Mouse (Mus musculus) kidney, postnatal 4 days (tissue): ENCODE measurements at regions not wholly inside any gene's neighbourhood (a gene's known extent, or its start where the extent isn't known, plus 50 kb on each side); places are given as distances from the start of the nearest gene placed in this dataset.
A peak's percentile ranks its signal among the peaks of the same experiment; 100 is the strongest.

Experiments
- DNase-seq, 2 experiments: peaks; one replicate each; pipeline ENCODE4 v3.0.0; 2021; ENCODE audit warnings: mixed read lengths in 2 of 2

DNA sequence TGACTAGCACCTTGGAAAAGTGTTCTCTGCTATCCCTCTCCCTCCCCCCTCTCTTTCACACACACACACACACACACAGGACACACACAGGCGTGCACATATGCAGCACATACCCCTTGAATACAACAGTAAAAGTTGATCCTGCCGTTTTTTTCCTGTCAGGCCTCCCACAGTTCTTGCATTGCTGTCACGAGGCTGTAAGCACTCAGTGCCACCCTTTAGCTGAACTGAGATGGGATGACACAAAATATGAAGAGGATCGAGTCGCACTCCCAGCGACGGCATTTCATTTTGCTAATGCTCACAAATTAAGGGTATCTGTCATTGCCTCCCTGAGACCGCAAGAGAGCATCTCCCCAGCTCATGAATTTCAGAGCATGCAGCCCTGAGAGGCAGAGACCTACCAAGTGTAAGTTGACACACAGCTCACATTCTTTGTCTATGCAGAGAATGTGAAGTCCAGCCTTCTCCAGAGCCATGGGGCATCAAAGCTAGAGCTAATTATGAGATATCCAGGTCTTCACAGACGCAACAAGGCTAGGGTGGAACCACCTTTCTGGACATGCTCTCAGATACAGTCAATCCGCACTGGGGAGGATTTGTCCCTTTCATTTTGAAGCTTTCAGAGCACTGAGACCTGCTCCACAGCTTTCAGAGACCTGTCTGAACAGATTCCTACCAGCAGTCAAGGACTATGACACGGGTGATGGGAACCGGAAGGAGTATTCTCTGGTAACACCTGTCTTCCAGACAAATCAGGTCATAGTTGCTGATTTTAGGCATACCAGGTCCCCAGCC is 152.3 kb downstream of the Cmpk2 start:
- no peak for DNase-seq

DNA sequence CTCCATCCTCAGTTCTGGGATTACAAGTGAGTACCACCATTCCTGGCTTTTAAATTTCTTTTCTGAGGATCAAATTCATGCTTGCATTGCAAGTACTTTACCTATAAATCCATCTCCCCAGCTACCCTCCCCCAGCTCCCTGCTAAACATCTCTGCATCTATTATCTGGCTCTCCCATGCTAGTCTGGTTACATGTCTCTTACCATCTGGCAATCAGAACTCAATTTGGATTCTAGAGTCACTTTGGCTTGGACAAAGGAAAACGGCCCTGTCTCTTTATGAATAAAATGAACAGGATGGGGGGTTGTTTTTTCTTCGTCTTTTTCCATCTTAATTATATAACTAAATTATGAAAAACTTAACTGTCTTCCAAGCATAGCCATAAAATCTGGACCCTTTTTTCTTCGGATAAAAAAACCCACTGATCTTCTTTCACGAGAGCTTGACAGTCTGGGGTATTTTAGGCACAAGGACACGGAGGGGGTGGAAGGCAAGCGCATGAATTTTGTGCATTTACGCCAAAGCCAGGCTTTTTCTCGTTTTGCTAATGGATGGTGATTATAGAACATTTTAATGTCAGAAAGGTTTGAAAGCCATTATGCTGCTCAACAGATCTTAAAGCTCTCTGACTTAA is 151.6 kb downstream of the Cmpk2 start:
- DNase-seq, result no peak

DNA sequence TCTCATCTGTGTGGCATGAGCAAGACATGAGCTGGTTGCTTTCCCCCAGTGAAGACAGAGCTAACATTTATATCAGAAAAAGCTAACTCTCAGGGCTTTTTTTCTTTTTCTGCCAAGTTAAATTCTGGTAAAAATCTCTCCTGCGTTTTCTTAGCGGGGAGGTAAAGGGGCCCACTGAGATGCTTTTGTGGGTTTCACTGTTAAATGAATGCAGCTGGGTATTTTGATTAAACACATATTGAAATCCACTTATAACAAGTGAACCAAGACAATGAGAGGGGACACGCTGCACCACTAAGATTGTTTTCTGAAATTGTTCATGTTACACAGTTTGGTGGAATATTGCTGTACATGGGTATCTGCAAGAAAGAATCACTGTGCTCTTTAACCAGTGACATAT is 149.0 kb downstream of the Cmpk2 start:
- DNase-seq, result no peak

DNA sequence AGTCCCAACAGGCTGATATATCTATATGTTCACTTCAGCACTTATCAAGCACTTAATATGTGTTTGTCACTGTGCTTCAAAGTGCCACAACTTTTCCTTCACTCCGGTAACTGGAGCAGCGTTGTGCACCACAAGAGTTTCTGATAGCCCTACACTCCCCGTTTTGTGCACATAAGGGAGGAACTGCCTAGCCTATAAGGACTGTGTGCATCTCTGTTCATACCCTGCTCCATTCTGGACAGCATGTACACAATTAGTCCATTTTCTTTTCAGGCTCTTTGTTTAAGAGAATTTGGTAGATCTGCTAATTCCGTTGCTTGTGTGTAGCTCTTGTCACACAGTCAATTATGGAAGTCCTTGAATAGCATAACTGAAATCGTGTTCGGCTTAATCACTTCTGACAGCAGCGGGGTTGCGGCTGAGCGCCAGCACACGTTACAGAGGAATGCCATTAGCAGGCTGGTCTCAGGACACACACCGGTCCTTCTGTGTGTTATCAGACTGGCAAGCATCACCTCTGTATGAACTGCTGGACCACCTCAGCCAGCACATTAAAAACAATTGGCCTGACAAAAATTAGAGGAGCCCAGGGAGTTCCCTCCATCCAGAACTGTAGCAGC is 144.2 kb downstream of the Cmpk2 start:
- no peak for DNase-seq

DNA sequence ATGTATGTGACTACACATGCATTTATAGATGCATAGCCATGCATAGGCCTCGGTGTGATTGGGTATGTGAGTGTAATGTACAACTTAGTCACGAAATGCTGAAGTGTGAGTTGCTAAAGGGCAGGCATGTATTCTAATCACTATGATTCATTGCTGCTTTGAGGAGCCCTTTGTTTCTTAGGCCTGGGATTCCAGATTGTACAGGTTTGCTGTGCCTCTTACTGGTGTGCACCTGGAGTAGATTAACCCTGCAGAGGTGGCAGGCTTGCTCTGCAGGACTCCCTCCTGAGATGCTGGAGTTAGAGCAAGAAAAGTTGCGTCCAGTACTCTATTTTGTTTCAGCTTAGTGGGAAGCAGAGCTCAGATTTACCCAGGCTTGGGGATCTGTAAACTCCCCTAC is 141.1 kb downstream of the Cmpk2 start:
- DNase-seq, result no peak

DNA sequence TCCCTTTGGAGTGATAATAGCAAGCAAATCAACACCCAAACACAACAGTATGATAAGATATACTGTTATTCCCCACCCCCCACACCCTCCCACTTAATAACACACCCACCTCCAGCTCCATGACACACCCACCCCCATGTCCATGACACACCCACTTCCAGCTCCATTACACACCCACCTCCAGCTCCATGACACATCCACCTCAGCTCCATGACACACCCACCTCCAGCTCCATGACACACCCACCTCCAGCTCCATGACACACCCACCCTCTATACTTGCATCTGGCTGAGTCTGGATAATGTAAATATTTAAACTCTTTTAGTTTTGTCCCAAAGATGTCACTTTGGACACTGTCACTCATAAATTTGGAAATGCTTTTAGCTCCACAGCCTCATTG is 129.5 kb downstream of the Cmpk2 start:
- no peak for DNase-seq

DNA sequence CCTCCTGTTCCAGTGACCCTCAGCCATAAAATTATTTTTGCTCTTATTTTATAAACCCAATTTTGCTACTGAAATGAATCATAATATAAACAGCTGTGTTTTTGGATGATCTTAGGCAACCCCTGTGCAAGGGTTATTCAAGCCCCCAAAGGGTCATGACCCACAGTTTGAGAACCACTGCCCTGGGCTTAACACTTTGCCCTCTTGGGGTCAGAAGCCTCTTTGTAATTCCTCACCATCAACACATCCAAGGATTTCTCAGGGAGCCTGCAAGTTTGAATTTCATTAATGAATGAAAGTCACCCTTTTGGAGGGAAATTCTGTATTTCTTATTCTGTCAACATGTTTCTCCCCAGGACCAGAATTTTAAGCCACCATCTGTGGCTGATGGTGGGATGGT is 123.1 kb downstream of the Cmpk2 start:
- DNase-seq, result no peak

DNA sequence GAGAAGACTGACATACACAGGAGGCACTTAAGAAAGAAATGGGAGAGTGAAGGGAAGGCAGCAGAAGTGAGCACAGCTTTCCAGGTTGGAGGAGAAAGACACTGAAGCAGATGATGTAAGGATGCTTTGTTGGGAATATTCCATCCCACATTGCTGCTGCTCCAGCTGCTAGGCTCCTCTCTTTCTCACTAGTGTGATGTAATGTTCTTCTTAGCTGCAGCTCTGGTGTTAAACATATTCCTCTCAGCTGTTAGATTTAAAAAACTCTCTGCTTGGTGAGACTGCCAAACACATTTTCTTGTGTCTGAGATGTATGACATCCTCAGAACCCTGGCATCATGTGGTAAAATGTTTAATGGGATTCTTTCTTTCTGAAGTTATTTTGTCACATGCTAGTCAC is 120.1 kb downstream of the Cmpk2 start:
- DNase-seq, result no peak

DNA sequence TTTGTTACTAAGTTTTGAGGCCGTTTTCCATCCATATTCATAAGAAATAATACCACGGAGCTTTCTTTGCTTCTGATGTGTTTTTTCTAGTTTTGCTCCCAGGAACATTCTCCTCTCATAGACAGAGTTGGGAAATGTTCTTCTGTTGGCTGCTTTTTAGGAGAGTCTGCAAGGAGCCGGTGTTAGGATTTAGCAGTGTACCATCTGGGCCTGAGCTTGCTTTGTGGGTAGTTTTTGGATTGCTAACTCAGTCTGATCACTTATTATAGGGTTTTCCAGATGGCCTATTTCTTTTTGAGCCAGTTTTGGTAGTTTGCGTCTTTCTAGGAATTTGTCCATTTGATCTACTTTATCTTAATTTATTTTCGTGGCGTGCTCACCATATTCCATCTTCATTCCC is 108.4 kb downstream of the Cmpk2 start:
- no peak for DNase-seq

DNA sequence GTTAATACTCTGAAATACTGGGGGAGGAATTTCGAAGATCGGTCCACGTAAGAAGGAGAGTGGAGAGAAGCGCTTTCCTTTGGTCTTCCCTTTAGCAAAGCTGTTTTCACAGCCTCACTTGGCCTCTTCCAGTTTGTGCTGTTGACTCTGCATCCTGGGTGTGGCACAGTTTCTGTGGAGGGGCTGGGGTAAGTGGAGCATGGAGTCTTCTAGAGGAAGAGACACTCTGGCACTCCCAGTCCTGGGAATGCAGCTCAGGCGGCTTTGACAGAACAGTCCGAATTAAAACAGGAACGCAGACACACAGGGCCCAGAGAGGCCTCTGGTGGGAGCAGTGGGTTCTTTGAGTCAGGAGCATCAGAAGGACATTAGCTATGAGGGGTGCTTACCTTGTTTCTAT is 102.6 kb downstream of the Cmpk2 start:
- DNase-seq, result peak; percentile 31 to 48

DNA sequence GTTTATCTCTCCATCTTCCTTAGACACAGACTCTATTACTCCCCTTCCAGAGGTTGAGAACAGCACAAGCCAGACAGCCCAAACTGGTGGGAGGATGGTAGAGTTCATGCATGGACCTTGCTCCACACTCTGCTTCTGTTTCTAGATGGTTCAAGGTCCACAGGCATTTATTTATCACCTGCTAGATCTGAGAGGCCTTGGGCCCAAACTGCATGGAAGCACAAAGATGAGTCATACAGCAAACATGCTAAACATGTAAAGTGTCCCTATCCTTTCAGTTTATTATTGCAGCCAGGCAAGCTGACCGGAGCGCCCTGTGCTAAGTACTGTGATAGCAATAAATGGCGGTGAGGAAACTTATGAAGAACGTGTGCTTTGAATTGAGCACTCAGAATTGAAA is 98.4 kb downstream of the Cmpk2 start:
- no peak for DNase-seq

DNA sequence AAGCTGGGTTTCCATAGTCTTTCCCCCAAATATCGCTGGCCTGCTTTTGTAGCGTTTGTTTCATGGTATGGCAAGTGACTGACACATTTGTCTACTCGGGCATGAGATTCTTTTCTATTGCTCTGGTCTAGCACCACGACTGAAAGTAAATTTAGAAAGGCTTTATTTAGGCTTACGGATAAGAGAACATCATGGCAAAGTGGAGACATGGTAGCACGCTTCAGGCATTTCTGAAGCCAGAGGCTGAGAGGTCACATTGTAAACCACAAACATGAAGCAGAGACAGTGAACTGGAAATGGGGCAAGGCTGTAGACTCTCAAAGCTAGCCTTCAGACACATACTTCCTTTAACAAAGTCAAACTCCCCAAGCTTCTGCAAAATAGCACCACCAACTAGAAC is 93.9 kb downstream of the Cmpk2 start:
- DNase-seq, result no peak

DNA sequence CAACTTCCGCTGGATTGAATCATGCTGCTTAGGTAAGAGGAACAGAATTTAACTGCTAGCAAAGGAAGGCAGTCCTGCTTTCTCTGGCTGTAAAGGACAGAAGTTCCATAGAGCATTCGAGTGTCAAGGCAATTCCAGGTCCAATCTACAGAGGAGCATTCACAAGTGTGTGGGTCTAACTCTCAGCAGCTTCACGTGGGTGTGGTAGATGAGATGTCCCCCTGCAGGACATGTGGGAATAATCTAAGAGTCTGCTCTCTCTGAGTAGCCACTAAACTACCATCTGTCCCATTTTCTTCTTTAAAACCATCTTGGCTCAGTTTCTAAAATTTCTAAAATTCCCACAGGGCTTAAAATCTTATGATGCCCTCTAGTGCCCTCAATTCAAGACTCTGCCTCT is 90.6 kb downstream of the Cmpk2 start:
- no peak for DNase-seq

DNA sequence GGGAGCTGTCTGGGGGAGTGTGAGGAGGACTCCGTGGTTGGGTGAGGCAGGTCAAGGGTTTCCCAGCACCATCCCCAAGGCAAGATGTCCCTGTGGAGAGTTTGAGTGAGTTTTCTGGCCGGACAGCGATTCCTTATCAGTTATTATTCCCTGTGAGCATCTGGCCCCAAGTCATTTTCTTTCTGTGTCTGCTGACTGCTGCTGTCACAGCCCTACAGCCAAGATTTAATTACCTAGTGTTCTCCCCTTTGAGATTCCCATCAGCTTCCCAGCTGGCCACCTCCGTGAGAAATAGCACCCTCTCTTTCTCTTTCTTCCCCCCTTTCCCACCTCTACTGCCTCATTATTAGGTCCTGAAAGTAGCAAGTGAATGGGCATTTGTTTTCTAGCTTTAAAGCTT is 88.4 kb downstream of the Cmpk2 start:
- DNase-seq, result peak; percentile 42 to 45

DNA sequence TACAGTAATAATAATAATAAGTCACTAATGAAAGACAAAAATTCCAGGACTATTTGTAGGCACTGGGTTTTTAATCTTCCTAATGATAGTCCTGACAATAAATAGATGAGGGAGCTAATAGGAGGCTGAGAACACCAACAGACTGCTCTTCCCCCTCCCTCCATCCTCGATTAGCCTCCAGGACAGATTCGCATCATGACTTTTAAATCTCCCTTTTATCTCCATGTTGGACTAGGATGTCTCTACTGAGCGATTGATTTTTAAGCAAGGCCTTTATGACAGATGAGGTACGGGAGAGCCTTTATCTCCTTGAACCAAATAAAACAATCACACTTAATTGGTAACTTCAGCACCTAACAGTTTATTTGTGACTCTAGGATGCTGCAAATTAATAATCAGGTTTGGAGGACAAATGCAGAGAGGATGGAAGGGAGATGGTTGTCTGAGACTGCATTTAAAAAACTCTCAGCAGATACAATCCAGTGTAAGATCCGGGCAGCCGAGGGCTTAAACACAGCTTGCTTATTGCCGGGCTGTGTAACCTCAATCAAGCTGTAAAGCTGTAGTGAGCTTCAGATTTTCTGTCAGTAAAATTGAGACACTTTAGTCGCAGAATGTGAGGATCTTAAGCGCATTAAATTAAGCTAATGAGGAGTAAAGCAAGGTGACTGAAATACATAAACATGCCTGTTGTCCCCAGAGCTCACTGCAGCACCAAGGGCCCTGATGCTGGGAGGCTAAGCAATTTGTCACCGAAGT is 82.3 kb downstream of the Cmpk2 start:
- no peak for DNase-seq

DNA sequence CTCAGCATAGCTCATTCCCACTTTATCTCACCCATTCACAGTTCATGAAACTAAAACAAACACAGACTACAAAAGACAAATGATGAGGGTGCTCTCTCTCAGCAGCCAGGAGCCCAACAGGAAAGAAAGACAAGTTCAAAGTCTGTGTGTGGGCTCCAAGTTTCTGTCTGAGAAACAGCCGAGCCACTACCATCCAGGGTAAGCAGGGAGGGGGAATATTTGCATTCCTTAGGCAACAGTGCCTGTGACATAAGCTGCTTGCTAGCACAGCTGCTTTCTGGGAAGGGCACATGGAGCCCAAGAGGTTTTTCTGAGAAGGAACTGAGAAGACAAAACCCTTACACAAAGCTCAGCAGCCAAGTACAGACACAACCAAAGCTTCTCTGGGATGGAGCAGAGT is 78.5 kb downstream of the Cmpk2 start:
- no peak for DNase-seq

DNA sequence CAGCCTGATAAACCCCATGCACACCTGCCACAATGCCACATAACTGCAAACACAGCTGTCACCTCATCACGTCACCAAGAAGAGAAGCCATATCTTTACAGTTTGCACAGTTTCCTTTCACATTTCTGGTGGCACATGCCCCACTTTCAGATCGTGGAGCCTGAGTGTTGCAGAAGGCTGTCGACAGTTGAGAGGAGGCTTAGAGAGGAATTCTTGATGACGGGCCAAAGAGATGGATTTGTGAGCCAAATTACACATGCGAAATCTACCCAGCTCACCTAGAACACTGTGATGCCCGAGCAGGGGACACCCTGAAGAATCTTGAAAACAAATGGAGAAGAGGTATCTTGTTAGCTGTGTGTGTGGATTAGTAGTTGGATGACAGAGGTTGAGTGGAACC is 77.4 kb downstream of the Cmpk2 start:
- no peak for DNase-seq

DNA sequence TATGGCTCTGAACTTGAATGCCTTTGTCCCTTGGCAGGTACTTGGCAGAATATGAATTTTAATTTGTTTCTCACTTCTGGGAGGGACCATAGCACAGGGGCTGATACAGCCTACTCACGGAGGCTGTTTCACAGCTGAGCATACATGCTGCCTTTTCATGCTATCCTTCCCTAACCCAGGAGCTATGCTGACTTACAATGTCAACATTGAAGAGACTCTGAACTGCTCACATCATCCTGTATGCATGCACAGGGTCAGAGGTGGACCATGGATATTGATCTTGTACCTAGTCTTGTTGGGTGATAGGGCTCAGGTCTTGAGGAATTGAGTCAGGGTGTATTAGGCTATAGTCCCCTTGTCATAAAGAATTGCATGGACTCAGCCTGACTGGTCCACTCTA is 74.5 kb downstream of the Cmpk2 start:
- no peak for DNase-seq

DNA sequence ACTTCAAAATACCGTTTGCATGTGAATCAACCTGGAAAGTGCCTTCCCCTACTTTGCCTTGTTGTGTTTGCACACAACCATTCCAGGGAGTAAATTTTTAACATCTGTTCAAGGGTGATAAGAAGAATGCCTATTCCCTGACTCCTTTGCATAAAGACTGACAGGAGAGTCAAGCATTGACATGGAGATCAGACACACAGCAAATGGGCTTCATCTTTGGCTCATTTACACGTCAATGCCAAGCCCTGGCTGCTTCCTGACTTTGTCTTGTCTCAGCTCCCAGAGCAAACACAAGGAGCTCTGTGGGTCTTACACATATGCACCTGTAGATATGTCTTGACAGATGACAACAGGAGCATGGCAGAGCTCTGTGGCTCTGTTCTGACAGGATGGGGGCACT is 73.4 kb downstream of the Cmpk2 start:
- no peak for DNase-seq

DNA sequence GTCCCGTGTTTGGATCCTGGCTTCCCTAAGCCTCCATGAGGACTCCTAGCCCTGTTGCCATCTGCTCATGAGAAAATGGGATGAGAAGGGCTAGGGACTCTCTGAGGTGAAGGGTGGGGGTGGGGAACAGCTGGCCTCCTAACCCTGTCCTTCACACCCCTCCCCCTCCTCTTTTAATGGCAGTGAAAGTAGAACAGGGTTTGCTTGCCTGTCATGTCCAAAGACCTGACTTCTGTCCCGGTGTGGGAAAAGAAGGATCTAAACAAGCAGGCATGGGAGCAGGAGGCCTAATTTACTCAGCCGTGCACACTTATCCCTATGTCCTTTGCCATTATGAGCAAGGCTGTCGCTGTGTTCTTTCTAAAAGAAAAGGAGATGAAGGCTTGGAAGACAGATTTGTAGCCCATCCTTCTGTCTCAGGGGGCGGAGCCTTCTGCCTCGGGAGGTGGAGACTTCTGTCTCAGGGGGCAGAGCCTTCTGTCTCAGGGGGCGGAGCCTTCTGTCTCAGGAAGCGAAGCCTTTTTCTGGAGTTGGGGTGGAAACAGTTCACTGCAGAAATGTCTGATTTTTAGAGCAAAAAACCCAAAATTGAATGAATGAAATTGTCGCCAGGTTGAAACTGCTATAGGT is 66.4 kb downstream of the Cmpk2 start:
- DNase-seq, result peak; percentile 8 to 33

DNA sequence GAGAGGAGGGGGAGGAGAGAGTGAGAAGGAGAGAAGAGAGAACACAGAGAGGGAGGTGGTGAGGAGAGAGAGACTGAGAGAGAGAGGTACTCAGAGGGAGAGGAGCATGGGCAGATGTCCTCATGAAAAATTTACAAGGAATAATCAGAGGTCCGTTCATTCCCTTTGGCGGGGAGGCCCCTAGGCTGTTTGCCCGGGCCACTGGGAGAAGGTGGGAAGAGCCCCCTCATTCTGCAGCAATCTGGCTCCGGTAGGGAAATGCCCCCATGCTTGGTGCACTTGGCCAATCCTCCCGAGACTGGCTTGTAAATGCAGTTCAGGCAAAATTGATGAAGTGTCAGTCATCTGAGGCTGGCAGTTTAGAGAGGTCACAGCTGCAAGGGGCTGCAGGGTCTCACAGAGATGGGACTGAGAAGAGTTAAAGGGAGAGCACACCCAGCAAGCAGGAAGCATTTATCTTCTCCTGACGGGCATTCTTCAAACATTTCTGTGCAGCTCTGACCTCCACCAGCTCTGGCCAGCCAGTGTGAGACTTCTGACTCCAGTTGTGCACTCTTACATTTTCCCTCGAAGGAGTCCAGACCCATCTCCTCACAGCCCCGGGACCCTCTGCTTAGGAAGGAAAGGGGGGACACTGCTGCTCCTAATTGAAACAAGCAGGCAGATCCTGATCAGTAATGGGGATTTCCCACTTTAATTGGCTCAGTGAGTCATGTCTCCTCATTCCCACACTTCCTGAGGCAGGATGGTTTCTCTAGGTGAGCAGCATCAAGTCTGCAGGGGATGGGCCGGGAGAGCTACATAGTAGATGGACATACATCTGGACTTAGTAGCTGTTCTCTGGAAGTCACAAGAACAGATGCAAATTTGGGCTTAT is 65.5 kb downstream of the Cmpk2 start:
- DNase-seq, result peak; percentile 6 to 12

DNA sequence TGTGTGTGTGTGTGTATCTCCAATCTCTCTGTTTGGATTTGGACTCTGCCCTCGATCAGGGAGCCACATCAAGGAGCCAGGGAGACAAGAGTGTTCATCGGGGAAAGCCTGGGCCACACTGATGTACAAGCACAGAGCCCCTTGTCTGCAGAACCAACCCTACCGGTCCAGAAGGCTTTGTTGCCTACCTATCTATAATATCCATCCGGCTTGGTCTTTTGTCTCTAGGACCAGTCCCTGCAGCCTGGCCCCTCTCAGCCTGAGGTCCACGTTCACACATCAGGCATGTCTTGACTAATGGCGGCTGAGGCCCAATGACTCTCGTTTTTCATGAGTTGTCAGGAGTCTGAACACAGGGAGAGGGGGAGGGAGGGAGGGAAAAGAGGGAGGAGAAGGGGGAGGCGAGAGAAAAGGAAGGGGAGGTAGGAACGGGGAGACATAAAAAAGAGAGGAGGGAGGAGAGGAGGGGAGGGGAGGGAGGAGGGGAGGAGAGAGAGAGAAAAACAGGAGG is 64.7 kb downstream of the Cmpk2 start:
- DNase-seq, result peak in 1 of 2 experiments; percentile 25
